Mouse (Mus musculus): Measurements from ENCODE around the gene Taf11. TPM values are rescaled to one million over a fixed set of nuclear protein-coding genes. Genes with fewer than 3 reads are reported as not detected.

Taf11 gene
- polyA plus RNA-seq, 1 experiment from 2014 or later: 52.6 TPM

DNA sequence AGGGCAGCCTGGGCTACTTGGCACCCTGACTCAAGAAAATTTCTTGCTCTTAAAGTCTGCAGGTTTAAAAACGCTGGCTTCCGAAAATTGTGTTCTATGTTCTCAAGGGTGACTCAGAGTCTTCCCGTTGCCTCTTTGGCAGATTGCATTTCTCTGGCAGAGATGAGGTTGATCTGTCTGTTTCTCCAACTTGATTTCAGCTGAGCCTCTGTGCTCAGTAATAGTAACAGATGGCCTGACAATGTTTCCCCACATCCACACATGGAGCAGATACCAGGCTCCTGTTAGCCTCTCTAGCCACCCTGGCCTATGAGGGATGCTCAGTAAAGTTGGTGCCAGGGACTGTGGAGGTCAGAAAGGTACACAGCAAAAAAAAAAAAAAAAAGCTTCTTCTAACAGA is 37.8 kb downstream of the Taf11 start:
- H3K4me2 ChIP-seq: no peak overlapping the region

GRCm38 (mm10) chr17:27866737-27867136 is 42.9 kb downstream of the Taf11 start:
- WGBS: 92% methylated on average over 4 of the region's 4 CpGs
- no peak for ATAC-seq (ENCODE audit: low FRiP score)
- H3K4me2 ChIP-seq: no peak overlapping the region
- no peaks in the 10 kb centered on the region for H3K9me3 ChIP-seq (replicated peaks)
- no peak overlapping the region for H3K9ac ChIP-seq (replicated peaks)
- no peak overlapping the region for H3K27ac ChIP-seq (replicated peaks)
- H3K4me1 ChIP-seq: peaks cover 4% of the 10 kb centered on the region; the same call in 1 of the 2 replicates
- H3K4me3 ChIP-seq (replicated peaks): no peak overlapping the region
- no peaks in the 10 kb centered on the region for H3K27me3 ChIP-seq (replicated peaks)
- no peaks in the 10 kb centered on the region for H3K36me3 ChIP-seq

More for the DNA sequence above, 37.8 kb downstream of the Taf11 start:
- Histone ChIP-seq H3K4me3 (replicated peaks) (no peak overlapping the region), H3K9me3 (replicated peaks) (no peaks in the 10 kb centered on the region), H3K27me3 (replicated peaks) (no peaks in the 10 kb centered on the region), H3K27ac (replicated peaks) (no peak overlapping the region), H3K4me1 (no peaks in the 10 kb centered on the region), H3K36me3 (no peaks in the 10 kb centered on the region), H3K9ac (replicated peaks) (no peak overlapping the region)
- ATAC-seq (ENCODE audit: low FRiP score): no peak
- WGBS: 87% methylated on average over 3 of the region's 3 CpGs

- ATAC-seq (ENCODE audit: low FRiP score): no peak
- Histone ChIP-seq H3K4me1 (peaks cover 10% of the 10 kb centered on the region; the same call in 1 of the 2 replicates), H3K4me2 (no peak overlapping the region), H3K9me3 (replicated peaks) (no peaks in the 10 kb centered on the region), H3K9ac (replicated peaks) (no peak overlapping the region), H3K27me3 (replicated peaks) (no peaks in the 10 kb centered on the region), H3K4me3 (replicated peaks) (no peak overlapping the region), H3K36me3 (no peaks in the 10 kb centered on the region), H3K27ac (replicated peaks) (no peak overlapping the region)
- WGBS: 57% methylated on average over 2 of the region's 2 CpGs
These were observed 44.2 kb downstream of the Taf11 start for GRCm38 (mm10) chr17:27865461-27865860.

GRCm38 (mm10) chr17:27859131-27859530 is 50.5 kb downstream of the Taf11 start:
- peaks cover 7% of the 10 kb centered on the region; the same call in 1 of the 2 replicates for H3K36me3 ChIP-seq
- WGBS: 28% methylated on average over 2 of the region's 2 CpGs
- no peaks in the 10 kb centered on the region for H3K9me3 ChIP-seq (replicated peaks)
- ATAC-seq (ENCODE audit: low FRiP score): no peak
- peaks cover 35% of the 10 kb centered on the region for H3K4me1 ChIP-seq
- no peak overlapping the region for H3K27ac ChIP-seq (replicated peaks)
- H3K4me3 ChIP-seq (replicated peaks): no peak overlapping the region
- no peak overlapping the region for H3K9ac ChIP-seq (replicated peaks)
- no peak overlapping the region for H3K4me2 ChIP-seq
- H3K27me3 ChIP-seq (replicated peaks): no peaks in the 10 kb centered on the region

DNA sequence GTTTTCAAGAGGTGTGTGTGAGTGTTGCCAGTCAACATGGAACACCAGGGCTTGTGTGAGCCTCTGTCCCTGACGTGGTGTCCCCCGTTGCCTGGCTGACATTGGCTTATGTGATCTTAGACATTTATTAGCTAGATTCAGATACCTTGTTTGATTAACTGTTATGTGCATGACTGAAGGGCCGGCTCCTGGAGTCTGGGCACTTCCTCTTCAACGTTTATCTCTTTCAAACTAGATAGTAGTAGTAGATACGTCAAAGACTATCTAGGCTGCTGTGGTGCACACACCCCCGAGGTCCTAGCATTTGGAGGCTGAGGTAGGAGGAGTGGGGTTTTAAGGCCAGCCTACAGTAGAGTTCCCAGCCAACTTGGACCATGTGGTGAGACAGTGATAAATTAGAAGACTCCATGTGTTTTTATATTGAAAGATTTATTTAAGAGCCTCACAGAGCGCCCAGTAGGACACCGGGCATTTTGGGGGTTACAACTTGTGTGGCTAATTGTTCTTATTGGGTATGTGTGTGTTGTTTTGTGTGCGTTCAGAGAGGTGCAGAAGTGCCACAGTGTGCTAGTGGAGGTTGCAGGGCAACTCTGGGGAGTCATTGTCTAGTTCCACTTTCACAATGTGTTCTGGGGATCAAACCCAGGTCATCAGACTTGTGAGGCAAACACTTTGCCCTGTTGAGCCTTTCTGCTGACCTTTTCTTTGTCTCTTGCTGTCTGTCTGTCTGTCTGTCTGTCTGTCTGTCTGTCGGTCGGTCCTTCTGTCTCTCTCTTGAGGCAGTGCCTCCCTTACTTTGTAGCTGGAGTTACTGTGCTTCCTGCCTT is 51.8 kb downstream of the Taf11 start:
- 34% methylated on average over 11 of the region's 11 CpGs for WGBS
- no peaks in the 10 kb centered on the region for H3K27me3 ChIP-seq (replicated peaks)
- peaks cover 15% of the 10 kb centered on the region for H3K36me3 ChIP-seq
- no peak for ATAC-seq (ENCODE audit: low FRiP score)
- H3K9me3 ChIP-seq (replicated peaks): no peaks in the 10 kb centered on the region
- peak overlapping the region; percentile 90 for H3K4me3 ChIP-seq (replicated peaks)
- H3K4me1 ChIP-seq: peaks cover 35% of the 10 kb centered on the region
- peak overlapping the region; percentile 82 for H3K4me2 ChIP-seq
- H3K9ac ChIP-seq (replicated peaks): peak overlapping the region; percentile 69
- 0 out of 2 replicates have a peak overlapping the region, but pooled peaks have one; percentile 86 for H3K27ac ChIP-seq (replicated peaks)

DNA sequence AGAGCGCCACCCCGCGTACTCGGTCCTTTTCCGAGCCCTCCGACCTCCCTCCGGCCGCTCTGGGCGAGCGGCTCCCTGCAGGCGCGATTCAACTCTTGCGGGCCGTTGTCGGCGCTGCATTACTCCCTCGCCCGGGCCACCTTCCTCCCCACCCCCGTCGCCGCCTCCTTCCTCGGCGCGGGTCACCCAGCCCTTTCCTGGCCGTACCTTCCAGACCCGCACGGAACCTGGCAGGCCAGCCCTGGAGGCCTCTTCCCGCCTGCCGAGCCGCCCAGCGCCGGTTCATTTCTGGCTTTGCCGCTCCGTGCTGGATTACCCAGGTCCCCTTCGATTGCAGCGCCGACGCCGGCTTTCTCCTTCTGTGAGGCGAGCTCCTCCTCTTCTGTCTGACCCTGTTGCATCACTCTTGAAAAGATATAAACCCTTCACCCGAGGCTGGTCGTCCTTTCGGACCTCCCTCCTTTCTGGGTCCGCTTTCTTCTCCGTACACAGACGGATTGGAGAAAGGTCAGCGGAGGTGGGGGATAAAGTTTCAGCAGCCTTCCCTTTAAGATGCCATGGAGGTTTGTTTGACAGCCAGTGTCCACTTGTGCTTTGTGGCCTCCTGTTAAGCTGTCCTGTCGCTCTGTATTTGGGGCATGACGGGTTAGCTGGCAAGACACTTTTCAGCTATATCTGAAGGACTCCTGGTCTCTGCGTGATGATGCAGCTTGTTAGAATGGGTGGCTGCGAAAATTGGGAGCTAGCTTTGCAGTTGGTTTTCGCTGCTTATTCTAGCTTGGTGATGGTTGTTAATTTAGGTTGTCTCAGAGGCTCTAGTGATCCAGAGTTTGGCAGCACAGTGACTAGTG is 52.6 kb downstream of the Taf11 start:
- Histone ChIP-seq H3K36me3 (peaks cover 23% of the 10 kb centered on the region), H3K4me1 (peaks cover 35% of the 10 kb centered on the region), H3K27me3 (replicated peaks) (no peaks in the 10 kb centered on the region), H3K9me3 (replicated peaks) (no peaks in the 10 kb centered on the region), H3K27ac (replicated peaks) (peak overlapping the region; percentile 86), H3K4me2 (peak overlapping the region; percentile 82), H3K4me3 (replicated peaks) (peak overlapping the region; percentile 90), H3K9ac (replicated peaks) (peak overlapping the region; percentile 69)
- WGBS: 2% methylated on average over 46 of the region's 52 CpGs
- ATAC-seq (ENCODE audit: low FRiP score): peak; percentile 67; the same call in 1 of the 2 replicates

DNA sequence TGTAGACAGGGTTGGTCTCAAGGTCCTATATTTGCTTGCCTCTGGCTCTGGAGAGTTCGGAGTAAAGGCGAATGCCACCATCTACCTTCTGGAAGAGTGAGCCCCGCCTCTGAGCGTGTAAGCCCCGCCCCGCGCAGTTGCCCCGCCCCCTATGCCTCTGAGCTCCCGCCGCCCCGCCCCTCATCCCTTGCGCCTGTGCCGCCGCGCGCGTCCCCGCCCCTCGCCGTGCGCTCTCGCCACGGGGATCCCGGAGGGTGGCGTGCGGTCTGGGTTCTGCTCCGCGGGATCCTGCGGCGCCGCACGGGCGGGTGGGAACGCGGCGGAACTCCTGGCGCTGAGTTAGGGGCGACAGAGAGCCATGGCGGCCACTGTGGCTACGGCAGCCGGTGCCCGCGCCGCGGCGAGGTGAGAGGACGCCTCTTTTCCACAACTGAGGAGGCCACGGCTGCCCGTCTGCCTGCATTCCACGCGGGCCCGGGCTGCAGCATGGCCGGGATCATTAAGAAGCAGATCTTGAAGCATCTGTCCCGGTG is 53.3 kb downstream of the Taf11 start, which contains the start of gene Uhrf1bp1:
Gene Uhrf1bp1 (plus strand): TSS at position 177 of the 533 bp plus-strand sequence.
- Histone ChIP-seq H3K4me3 (replicated peaks) (peak within 1 kb of the TSS; percentile 90), H3K27ac (replicated peaks) (peak within 1 kb of the TSS; percentile 86), H3K9me3 (replicated peaks) (no peaks in the 10 kb centered on the region), H3K4me1 (peaks cover 35% of the 10 kb centered on the region), H3K4me2 (peak within 1 kb of the TSS; percentile 82), H3K27me3 (replicated peaks) (no peaks in the 10 kb centered on the region), H3K9ac (replicated peaks) (peak within 1 kb of the TSS; percentile 69), H3K36me3 (peaks cover 27% of the 10 kb centered on the region)
- peak; percentile 92 for ATAC-seq (ENCODE audit: low FRiP score)
- WGBS: under 1% methylated on average over 54 of the region's 54 CpGs

Other genes starting within 250 kb of the Taf11 start
- 0.92 and 1.9 TPM in 2 replicates for gene Spdef, start 180.9 kb downstream of the Taf11 start, polyA plus RNA-seq (2015; fragmentation: Nextera tagmentation; extraction: Ambion mirVana)
- 9.3 and 12.2 TPM in 2 replicates for gene D17Wsu92e, start 89.2 kb downstream of the Taf11 start, polyA plus RNA-seq (2015; fragmentation: Nextera tagmentation; extraction: Ambion mirVana)
- gene Snrpc, start 71.7 kb downstream of the Taf11 start, polyA plus RNA-seq (2015; fragmentation: Nextera tagmentation; extraction: Ambion mirVana): 211 and 227 TPM in 2 replicates
- gene Uhrf1bp1, start 53.4 kb downstream of the Taf11 start, polyA plus RNA-seq (2015; fragmentation: Nextera tagmentation; extraction: Ambion mirVana): 6.0 and 6.1 TPM in 2 replicates
- 46.3 and 50.4 TPM in 2 replicates for gene Anks1, start 538 bp downstream of the Taf11 start, polyA plus RNA-seq (2015; fragmentation: Nextera tagmentation; extraction: Ambion mirVana)
- 1.4 and 1.8 TPM in 2 replicates for gene Tcp11, start 170.8 kb upstream of the Taf11 start, polyA plus RNA-seq (2015; fragmentation: Nextera tagmentation; extraction: Ambion mirVana)
- 3.6 and 4.6 TPM in 2 replicates for gene Scube3, start 232.3 kb upstream of the Taf11 start, polyA plus RNA-seq (2015; fragmentation: Nextera tagmentation; extraction: Ambion mirVana)

Measured in neural tube, embryonic 15.5 days (tissue).